Mouse (Mus musculus) G1E (cell line): Measurements from ENCODE around the gene Cntn5.

Experiments
- CTCF ChIP-seq: IDR thresholded peaks from 2 replicates; pipeline ENCODE4 v1.5.1; 2012; ENCODE audit warnings: low read depth, low read length, inconsistent platforms, mixed read lengths
- GATA1 ChIP-seq: IDR thresholded peaks from 2 replicates; pipeline ENCODE4 v1.6.1; 2012; ENCODE audit warnings: borderline replicate concordance, low read length, inconsistent platforms, mixed read lengths
- POLR2AphosphoS5 ChIP-seq: IDR thresholded peaks from 2 replicates; pipeline ENCODE4 v1.6.1; 2012; ENCODE audit warnings: low read depth, low read length, inconsistent platforms; ENCODE audit not compliant: insufficient replicate concordance

DNA sequence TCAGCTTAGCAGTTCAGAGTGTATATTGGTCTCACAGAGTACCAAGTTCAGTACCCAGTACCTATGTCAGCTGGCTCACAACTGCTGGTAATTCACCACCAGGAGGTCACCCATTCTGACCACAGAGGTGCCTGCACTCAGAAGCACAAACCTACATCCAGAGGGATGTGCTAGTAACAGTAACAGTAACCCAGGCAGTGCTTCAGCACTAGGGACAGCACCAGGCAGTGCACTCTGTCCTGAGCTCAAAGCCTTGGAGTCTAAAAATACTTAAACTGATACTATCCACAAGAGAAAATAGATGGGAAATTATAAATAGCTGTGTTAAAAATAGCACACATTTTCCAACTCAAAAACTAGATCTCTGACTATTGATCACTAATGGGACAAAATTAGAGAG lies 334.7 kb downstream of the Cntn5 start:
- TF ChIP-seq GATA1 (no peak), POLR2AphosphoS5 (no peak), CTCF (no peak)
